Mouse (Mus musculus): ENCODE measurements around the gene Pde4dip.

Gene Pde4dip

GRCm38 (mm10) chr3:97846448-97846847, 42.1 kb downstream of the Pde4dip start:
- in situ Hi-C loops (cut with MseI, MboI): no loop called here

GRCm38 (mm10) chr3:97844821-97845201, 43.7 kb downstream of the Pde4dip start:
- in situ Hi-C loops (cut with MseI, MboI): no loop called here

GRCm38 (mm10) chr3:97844163-97844820, 44.2 kb downstream of the Pde4dip start:
- in situ Hi-C loops (cut with MseI, MboI): no loop called here

GRCm38 (mm10) chr3:97842641-97843040, 45.9 kb downstream of the Pde4dip start:
- in situ Hi-C loops (cut with MseI, MboI): no loop called here

- in situ Hi-C loops (cut with MseI, MboI): no loop called here
Observed at GRCm38 (mm10) chr3:97840439-97840838, 48.1 kb downstream of the Pde4dip start.

- in situ Hi-C loops (cut with MseI, MboI): no loop called here
Observed at GRCm38 (mm10) chr3:97835888-97836287, 52.6 kb downstream of the Pde4dip start.

GRCm38 (mm10) chr3:97834625-97835024, 53.9 kb downstream of the Pde4dip start:
- in situ Hi-C loops (cut with MseI, MboI): no loop called here

- in situ Hi-C loops (cut with MseI, MboI): no loop called here
Observed at GRCm38 (mm10) chr3:97831564-97832320, 56.8 kb downstream of the Pde4dip start.

GRCm38 (mm10) chr3:97830622-97831021, 57.9 kb downstream of the Pde4dip start:
- in situ Hi-C loops (cut with MseI, MboI): no loop called here

- in situ Hi-C loops (cut with MseI, MboI): no loop called here
Observed at GRCm38 (mm10) chr3:97830122-97830521, 58.4 kb downstream of the Pde4dip start.

GRCm38 (mm10) chr3:97828286-97828685, 60.2 kb downstream of the Pde4dip start:
- in situ Hi-C loops (cut with MseI, MboI): no loop called here

GRCm38 (mm10) chr3:97825246-97825645, 63.3 kb downstream of the Pde4dip start:
- in situ Hi-C loops (cut with MseI, MboI): no loop called here

GRCm38 (mm10) chr3:97824744-97825143, 63.8 kb downstream of the Pde4dip start:
- in situ Hi-C loops (cut with MseI, MboI): no loop called here

GRCm38 (mm10) chr3:97824011-97824711, 64.3 kb downstream of the Pde4dip start:
- in situ Hi-C loops (cut with MseI, MboI): no loop called here

- in situ Hi-C loops (cut with MseI, MboI): no loop called here
Observed at GRCm38 (mm10) chr3:97823438-97823837, 65.1 kb downstream of the Pde4dip start.

- in situ Hi-C loops (cut with MseI, MboI): no loop called here
Observed at GRCm38 (mm10) chr3:97819050-97819449, 69.5 kb downstream of the Pde4dip start.

GRCm38 (mm10) chr3:97818383-97818982, 70.0 kb downstream of the Pde4dip start:
- in situ Hi-C loops (cut with MseI, MboI): no loop called here

- in situ Hi-C loops (cut with MseI, MboI): no loop called here
Observed at GRCm38 (mm10) chr3:97811651-97812399, 76.7 kb downstream of the Pde4dip start.

GRCm38 (mm10) chr3:97811158-97811557, 77.3 kb downstream of the Pde4dip start:
- in situ Hi-C loops (cut with MseI, MboI): no loop called here

GRCm38 (mm10) chr3:97810334-97810733, 78.2 kb downstream of the Pde4dip start:
- in situ Hi-C loops (cut with MseI, MboI): no loop called here

GRCm38 (mm10) chr3:97805559-97805958, 82.9 kb downstream of the Pde4dip start:
- in situ Hi-C loops (cut with MseI, MboI): no loop called here

Measured in mouse trophoblast stem cell (cell line).